21 mouse cellular contexts compared by ENCODE assay signal in the genomic region with DNA sequence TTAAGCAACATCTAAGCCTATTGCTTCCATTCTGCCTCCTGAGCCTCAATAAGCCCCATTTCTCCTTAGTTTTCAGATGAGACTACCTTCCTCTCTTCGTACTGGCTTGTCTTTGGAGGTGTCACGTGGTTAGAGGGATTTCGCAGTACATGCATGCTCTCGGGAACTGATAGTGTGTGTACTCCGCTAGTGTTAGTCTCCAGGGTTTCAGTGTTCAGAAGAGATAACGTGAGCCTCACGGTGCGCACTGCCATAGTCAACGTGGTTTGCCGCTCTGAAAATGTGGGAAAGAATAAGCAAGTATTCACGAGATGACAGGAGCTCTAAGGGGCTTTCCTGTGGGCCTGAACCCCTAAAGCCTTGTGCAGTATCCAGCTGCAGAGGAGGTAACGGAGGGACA. TPM values are rescaled to one million over a fixed set of nuclear protein-coding genes. Genes with fewer than 3 reads are reported as not detected.
DNase-seq lines count a peak whose midpoint lies in the region; ATAC-seq lines count a peak whose summit lies in the region.
"Had no signal": no experiment of that assay in that cellular context is flagged by ENCODE, and none has a peak within 500 bp of the region (broad histone marks: within the 10 kb centered on the region; RNA-seq: fewer than 3 reads in every experiment).

No protein-coding gene starts in this region.

- H3K4me2 ChIP-seq in hindbrain, embryonic 13.5 days: peak overlapping the region; percentile 41
- no peak overlapping the region for H3K4me2 ChIP-seq in hindbrain, embryonic 11.5 days (replicated peaks; ENCODE audit: low read depth, low read length)
- 0 out of 2 replicates have a peak overlapping the region, but pooled peaks have one; percentile 22 for H3K4me2 ChIP-seq in forebrain, embryonic 16.5 days (ENCODE audit: low read length)
- H3K4me2 ChIP-seq in liver, embryonic 15.5 days: no peak overlapping the region
- H3K4me2 ChIP-seq in neural tube, embryonic 13.5 days: peak overlapping the region; percentile 30
- H3K4me2 ChIP-seq: lung, embryonic 15.5 days had no signal

- H3K9ac ChIP-seq in hindbrain, embryonic 13.5 days: no peak overlapping the region; the same call in 1 of the 2 replicates
- H3K9ac ChIP-seq in hindbrain, embryonic 11.5 days (ENCODE audit: low read depth, low read length): no peak overlapping the region
- no peak overlapping the region for H3K9ac ChIP-seq in forebrain, embryonic 16.5 days (replicated peaks; ENCODE audit: low read depth, low read length)
- no peak overlapping the region for H3K9ac ChIP-seq in liver, embryonic 15.5 days
- no peak overlapping the region for H3K9ac ChIP-seq in neural tube, embryonic 13.5 days
- H3K9ac ChIP-seq: lung, embryonic 15.5 days had no signal

- no peak overlapping the region for H3K27ac ChIP-seq in hindbrain, embryonic 13.5 days
- no peak overlapping the region for H3K27ac ChIP-seq in hindbrain, embryonic 11.5 days (ENCODE audit: low read depth, low read length)
- no peak overlapping the region for H3K27ac ChIP-seq in forebrain, embryonic 16.5 days (ENCODE audit: low read length)
- no peak overlapping the region for H3K27ac ChIP-seq in liver, embryonic 15.5 days (replicated peaks)
- no peak overlapping the region for H3K27ac ChIP-seq in neural tube, embryonic 13.5 days (replicated peaks)
- H3K27ac ChIP-seq: lung, embryonic 15.5 days; stomach, postnatal 0 days had no signal

- no peaks in the 10 kb centered on the region for H3K36me3 ChIP-seq in hindbrain, embryonic 13.5 days
- H3K36me3 ChIP-seq in hindbrain, embryonic 11.5 days (ENCODE audit: control insufficient read depth, insufficient read depth, low read length): no peaks in the 10 kb centered on the region
- no peaks in the 10 kb centered on the region for H3K36me3 ChIP-seq in forebrain, embryonic 16.5 days (ENCODE audit: control insufficient read depth, insufficient read depth)
- no peaks in the 10 kb centered on the region for H3K36me3 ChIP-seq in liver, embryonic 15.5 days (replicated peaks)
- H3K36me3 ChIP-seq in neural tube, embryonic 13.5 days: no peaks in the 10 kb centered on the region
- H3K36me3 ChIP-seq: lung, embryonic 15.5 days had no signal

- ATAC-seq in hindbrain, embryonic 13.5 days (ENCODE audit: low FRiP score): peak; percentile 60; the same call in 1 of the 2 replicates
- no peak for ATAC-seq in hindbrain, embryonic 11.5 days (ENCODE audit: low FRiP score)
- ATAC-seq in forebrain, embryonic 16.5 days: no peak
- peak; percentile 79 for ATAC-seq in liver, embryonic 15.5 days (ENCODE audit: insufficient read depth)
- no peak for ATAC-seq in neural tube, embryonic 13.5 days (ENCODE audit: low read depth)

- 55% methylated on average over 12 of the region's 12 CpGs for WGBS in hindbrain, embryonic 13.5 days
- WGBS in hindbrain, embryonic 11.5 days: 72% methylated on average over 12 of the region's 12 CpGs
- WGBS in forebrain, embryonic 16.5 days: 64% methylated on average over 12 of the region's 12 CpGs
- WGBS in liver, embryonic 15.5 days (ENCODE audit: insufficient replicate concordance): 31% methylated on average over 12 of the region's 12 CpGs
- WGBS in neural tube, embryonic 13.5 days: 76% methylated on average over 12 of the region's 12 CpGs

- H3K27me3 ChIP-seq in hindbrain, embryonic 13.5 days: peaks cover 40% of the 10 kb centered on the region
- 0 out of 2 replicates have a peak, but pooled peaks cover 5% of the 10 kb centered on the region for H3K27me3 ChIP-seq in hindbrain, embryonic 11.5 days (ENCODE audit: control insufficient read depth, insufficient read depth, low read length)
- H3K27me3 ChIP-seq in forebrain, embryonic 16.5 days (replicated peaks; ENCODE audit: control insufficient read depth, insufficient read depth, low read length): peaks cover 5% of the 10 kb centered on the region
- H3K27me3 ChIP-seq in liver, embryonic 15.5 days: no peaks in the 10 kb centered on the region
- peaks cover 54% of the 10 kb centered on the region for H3K27me3 ChIP-seq in neural tube, embryonic 13.5 days

- no peak overlapping the region for H3K4me3 ChIP-seq in hindbrain, embryonic 13.5 days
- H3K4me3 ChIP-seq in hindbrain, embryonic 11.5 days (ENCODE audit: low read depth, low read length): no peak overlapping the region
- no peak overlapping the region for H3K4me3 ChIP-seq in forebrain, embryonic 16.5 days (replicated peaks; ENCODE audit: low read length)
- no peak overlapping the region for H3K4me3 ChIP-seq in liver, embryonic 15.5 days (replicated peaks)
- no peak overlapping the region for H3K4me3 ChIP-seq in neural tube, embryonic 13.5 days
- H3K4me3 ChIP-seq: lung, embryonic 15.5 days; megakaryocyte, embryonic 14.5 days had no signal

- peaks cover 24% of the 10 kb centered on the region for H3K4me1 ChIP-seq in hindbrain, embryonic 13.5 days (replicated peaks)
- H3K4me1 ChIP-seq in hindbrain, embryonic 11.5 days (replicated peaks; ENCODE audit: control insufficient read depth, insufficient read depth, low read length): no peaks in the 10 kb centered on the region
- H3K4me1 ChIP-seq in forebrain, embryonic 16.5 days (replicated peaks; ENCODE audit: control insufficient read depth, insufficient read depth, low read length): peaks cover 19% of the 10 kb centered on the region
- H3K4me1 ChIP-seq in liver, embryonic 15.5 days (replicated peaks): peaks cover 8% of the 10 kb centered on the region
- peaks cover 26% of the 10 kb centered on the region for H3K4me1 ChIP-seq in neural tube, embryonic 13.5 days (replicated peaks)
- H3K4me1 ChIP-seq: lung, embryonic 15.5 days had no signal

- no peaks in the 10 kb centered on the region for H3K9me3 ChIP-seq in hindbrain, embryonic 13.5 days
- no peaks in the 10 kb centered on the region for H3K9me3 ChIP-seq in hindbrain, embryonic 11.5 days (ENCODE audit: control insufficient read depth, low read length)
- H3K9me3 ChIP-seq in forebrain, embryonic 16.5 days (ENCODE audit: control insufficient read depth, low read length): no peaks in the 10 kb centered on the region
- H3K9me3 ChIP-seq in liver, embryonic 15.5 days (replicated peaks): no peaks in the 10 kb centered on the region
- no peaks in the 10 kb centered on the region for H3K9me3 ChIP-seq in neural tube, embryonic 13.5 days
- H3K9me3 ChIP-seq: lung, embryonic 15.5 days; megakaryocyte, embryonic 14.5 days had no signal

- DNase-seq in hindbrain, embryonic 11.5 days (ENCODE audit: low spot score): no peak
- no peak for DNase-seq in heart, adult 8-10 months (ENCODE audit: low spot score)
- no peak for DNase-seq in frontal cortex, postnatal 14 days (ENCODE audit: low spot score in 2 of 2)
- DNase-seq in right cerebral cortex, adult 18-20 months: no peak
- DNase-seq: adrenal gland, postnatal 36 days; B cell, adult 2 months; cerebellum, adult 11-12 months had no signal

RNA-seq across cellular contexts. Expression of a gene that starts 41.1 kb away (rescaled TPM):
- 14.5 and 29.9 TPM in 2 replicates for polyA plus RNA-seq in hindbrain, embryonic 13.5 days (2015; fragmentation: Nextera tagmentation; extraction: Ambion mirVana)
- 46.6 and 58.5 TPM in 2 replicates for polyA plus RNA-seq in hindbrain, embryonic 11.5 days (2014; fragmentation: Nextera tagmentation; extraction: Ambion mirVana)
- 0.87 and 1.6 TPM in 2 replicates for polyA plus RNA-seq in forebrain, embryonic 16.5 days (2015; fragmentation: Nextera tagmentation; extraction: Ambion mirVana)
- polyA plus RNA-seq in liver, embryonic 15.5 days (2015; fragmentation: Nextera tagmentation; extraction: Ambion mirVana): not detected in 2 replicates
- 21.5 and 26.3 TPM in 2 replicates for polyA plus RNA-seq in neural tube, embryonic 13.5 days (2015; fragmentation: Nextera tagmentation; extraction: Ambion mirVana)
- not detected for total RNA-seq in heart, adult 8-10 months (2022)
- total RNA-seq: adrenal gland, postnatal 36 days; granulocyte monocyte progenitor cell, adult 5-6 weeks; layer of hippocampus, postnatal 10 days; left cerebral cortex, postnatal 4 days had no signal
- polyA plus RNA-seq: heart, embryonic 16.5 days; intestine, embryonic 14.5 days; kidney, embryonic 16.5 days; lung, embryonic 15.5 days; stomach, postnatal 0 days; urinary bladder, adult 2 months had no signal

Comparison
In these comparisons a context has a peak if more than half of its experiments do, and no peak if none do; other contexts are left out.
1. ATAC-seq: peak in hindbrain, embryonic 13.5 days (single experiment) and liver, embryonic 15.5 days (single experiment); none in hindbrain, embryonic 11.5 days (single experiment), forebrain, embryonic 16.5 days (single experiment) and neural tube, embryonic 13.5 days (single experiment).
2. H3K4me2 ChIP-seq: peak in hindbrain, embryonic 13.5 days (single experiment), forebrain, embryonic 16.5 days (single experiment) and neural tube, embryonic 13.5 days (single experiment); none in hindbrain, embryonic 11.5 days (single experiment) and liver, embryonic 15.5 days (single experiment).